Mouse (Mus musculus): ENCODE measurements around the gene Prkn.

- TF ChIP-seq CTCF (IDR thresholded peaks at IDR 0.05; ENCODE audit: control insufficient read depth, insufficient read depth, insufficient read length) (no peak), MAX (IDR thresholded peaks at IDR 0.05) (no peak), USF1 (IDR thresholded peaks at IDR 0.05; ENCODE audit: low read depth) (no peak), CEBPB (IDR thresholded peaks at IDR 0.05; ENCODE audit: low read depth) (no peak)
Observed at GRCm38 (mm10) chr17:12037065-12037464, 1196.9 kb downstream of the Prkn start.
